Mouse (Mus musculus) limb, embryonic 14.5 days (tissue): ENCODE data around the gene Jpt1. TPM values are rescaled to one million over a fixed set of nuclear protein-coding genes. Genes with fewer than 3 reads are reported as not detected.

Experiments used
- ATAC-seq: fragments of 200-750 bp; cut with Nextera tagmentation; 2 replicates; pipeline ENCODE4 v1.8.0; 2017; ENCODE audit warnings: low read depth, moderate number of reproducible peaks, moderate TSS enrichment; ENCODE audit not compliant: low FRiP score
- DNase-seq: peaks from one replicate; pipeline ENCODE4 v3.0.0-alpha.2; 2015; ENCODE audit warnings: low spot score
- H3K27ac ChIP-seq: fragments of 300-500 bp; sonication (generic); replicated peaks from 2 replicates; pipeline ENCODE4 v1.5.1; 2014; ENCODE audit warnings: low read depth, mild to moderate bottlenecking, low read length, moderate library complexity, mixed read lengths
- H3K27me3 ChIP-seq: fragments of 300-500 bp; sonication (generic); 2 replicates; pipeline ENCODE4 v1.6.1; 2014; ENCODE audit warnings: low read length, mixed read lengths; ENCODE audit not compliant: control insufficient read depth, insufficient read depth
- H3K36me3 ChIP-seq: fragments of 300-500 bp; sonication (generic); 2 replicates; pipeline ENCODE4 v1.6.1; 2014; ENCODE audit warnings: mild to moderate bottlenecking, low read length, moderate library complexity, mixed read lengths; ENCODE audit not compliant: control insufficient read depth, insufficient read depth
- H3K4me1 ChIP-seq: fragments of 300-500 bp; sonication (generic); 2 replicates; pipeline ENCODE4 v1.6.1; 2014; ENCODE audit warnings: antibody characterized with exemption, low read length, mixed read lengths; ENCODE audit not compliant: control insufficient read depth, insufficient read depth
- H3K4me2 ChIP-seq: fragments of 300-500 bp; sonication (generic); replicated peaks from 2 replicates; pipeline ENCODE4 v1.6.1; 2014; ENCODE audit warnings: low read depth, mild to moderate bottlenecking, low read length, moderate library complexity; ENCODE audit not compliant: severe bottlenecking
- H3K4me3 ChIP-seq: fragments of 300-500 bp; sonication (generic); replicated peaks from 2 replicates; pipeline ENCODE4 v1.5.1; 2014; ENCODE audit warnings: low read length
- H3K9ac ChIP-seq: fragments of 300-500 bp; sonication (generic); 2 replicates; pipeline ENCODE4 v1.6.1; 2014; ENCODE audit warnings: mild to moderate bottlenecking, low read depth, low read length, moderate library complexity; ENCODE audit not compliant: severe bottlenecking
- H3K9me3 ChIP-seq: fragments of 300-500 bp; sonication (generic); 2 replicates; pipeline ENCODE4 v1.6.1; 2016; ENCODE audit warnings: low read length; ENCODE audit not compliant: control insufficient read depth
- POLR2A ChIP-seq: fragments of 200-500 bp; IDR thresholded peaks from 2 replicates; pipeline ENCODE4 v1.8.0; 2012; ENCODE audit warnings: inconsistent platforms, mild to moderate bottlenecking, moderate library complexity, borderline replicate concordance; ENCODE audit not compliant: insufficient read depth, insufficient read length; ENCODE audit errors: extremely low read depth
- WGBS: fragments of 180-500 bp; shearing (Covaris S2); extraction: QIAGEN DNeasy Blood & Tissue Kit; methylation state at CpG from one replicate; pipeline ENCODE4 v1.1.7; 2014; 5-methylcytosine and 5-hydroxymethylcytosine counted together
- polyA plus RNA-seq, 2 experiments: library from polyadenylated mRNA; depleted of rRNA in 1 of 2; stranded (reverse) in 1 of 2; unstranded in 1 of 2; fragments of >200 nt; fragmentation: Nextera tagmentation in 1 of 2; extraction: Ambion mirVana in 1 of 2; gene quantifications; 2 replicates each; pipeline versions ENCODE4 v1.2.1 to v1.2.3; 2012 to 2014

Gene Jpt1
- polyA plus RNA-seq, 2 experiments: 411 to 541 TPM

- Histone ChIP-seq H3K4me1 (peaks cover 32% of the 10 kb centered on the region), H3K9ac (peak overlapping the region; percentile 31; the same call in 1 of the 2 replicates), H3K27me3 (no peaks in the 10 kb centered on the region), H3K36me3 (no peaks in the 10 kb centered on the region), H3K4me2 (peak overlapping the region; percentile 81), H3K9me3 (no peaks in the 10 kb centered on the region), H3K4me3 (peak overlapping the region; percentile 91; the same call in 1 of the 2 replicates), H3K27ac (no peak overlapping the region)
- ATAC-seq (no peak), DNase-seq (no peak)
- TF ChIP-seq POLR2A: no peak
- WGBS: 58% methylated on average over 2 of the region's 2 CpGs
These were observed 3.1 kb downstream of the Jpt1 start for GRCm38 (mm10) chr11:115511121-115511520.

- Histone ChIP-seq H3K9ac (0 out of 2 replicates have a peak overlapping the region, but pooled peaks have one; percentile 31), H3K4me1 (peaks cover 32% of the 10 kb centered on the region), H3K9me3 (no peaks in the 10 kb centered on the region), H3K36me3 (no peaks in the 10 kb centered on the region), H3K4me3 (0 out of 2 replicates have a peak overlapping the region, but pooled peaks have one; percentile 1), H3K27ac (0 out of 2 replicates have a peak overlapping the region, but pooled peaks have one; percentile 19), H3K27me3 (no peaks in the 10 kb centered on the region), H3K4me2 (0 out of 2 replicates have a peak overlapping the region, but pooled peaks have one; percentile 81)
- DNase-seq (no peak), ATAC-seq (no peak)
- 48% methylated on average over 5 of the region's 5 CpGs for WGBS
- no peak for TF ChIP-seq POLR2A
These were observed 3.7 kb downstream of the Jpt1 start for GRCm38 (mm10) chr11:115510507-115510888.

GRCm38 (mm10) chr11:115509773-115510506 lies 4.2 kb downstream of the Jpt1 start:
- TF ChIP-seq POLR2A: no peak
- peak overlapping the region; percentile 23; the same call in 1 of the 2 replicates for H3K4me2 ChIP-seq
- H3K36me3 ChIP-seq: no peaks in the 10 kb centered on the region
- no peak for DNase-seq
- peaks cover 32% of the 10 kb centered on the region for H3K4me1 ChIP-seq
- 0 out of 2 replicates have a peak overlapping the region, but pooled peaks have one; percentile 1 for H3K4me3 ChIP-seq
- H3K9ac ChIP-seq: 0 out of 2 replicates have a peak overlapping the region, but pooled peaks have one; percentile 31
- ATAC-seq: no peak
- no peaks in the 10 kb centered on the region for H3K9me3 ChIP-seq
- 0 out of 2 replicates have a peak overlapping the region, but pooled peaks have one; percentile 19 for H3K27ac ChIP-seq
- 44% methylated on average over 6 of the region's 6 CpGs for WGBS
- H3K27me3 ChIP-seq: no peaks in the 10 kb centered on the region

GRCm38 (mm10) chr11:115508061-115508460 lies 6.1 kb downstream of the Jpt1 start:
- no peaks in the 10 kb centered on the region for H3K9me3 ChIP-seq
- no peak overlapping the region for H3K4me3 ChIP-seq
- TF ChIP-seq POLR2A: no peak
- no peak for ATAC-seq
- DNase-seq: no peak
- no peak overlapping the region for H3K9ac ChIP-seq
- 82% methylated on average over 2 of the region's 2 CpGs for WGBS
- H3K4me1 ChIP-seq: peaks cover 32% of the 10 kb centered on the region
- H3K36me3 ChIP-seq: peaks cover 3% of the 10 kb centered on the region; the same call in 1 of the 2 replicates
- H3K27me3 ChIP-seq: no peaks in the 10 kb centered on the region
- no peak overlapping the region for H3K27ac ChIP-seq
- H3K4me2 ChIP-seq: no peak overlapping the region

GRCm38 (mm10) chr11:115506586-115506985 lies 7.6 kb downstream of the Jpt1 start:
- Histone ChIP-seq H3K4me1 (peaks cover 18% of the 10 kb centered on the region), H3K9ac (no peak overlapping the region), H3K9me3 (no peaks in the 10 kb centered on the region), H3K4me3 (no peak overlapping the region), H3K27ac (no peak overlapping the region), H3K27me3 (no peaks in the 10 kb centered on the region), H3K4me2 (no peak overlapping the region), H3K36me3 (peaks cover 15% of the 10 kb centered on the region)
- TF ChIP-seq POLR2A: no peak
- ATAC-seq: no peak
- 78% methylated on average over 3 of the region's 3 CpGs for WGBS
- DNase-seq: no peak
